19 mouse cellular contexts compared by ENCODE assay signal in genomic region chr1:72203204-72203603, GRCm38 (mm10). TPM values are rescaled to one million over a fixed set of nuclear protein-coding genes. Genes with fewer than 3 reads are reported as not detected.
DNase-seq lines count a peak whose midpoint lies in the region; ATAC-seq and TF ChIP-seq lines count a peak whose summit lies in the region.
"Had no signal": no experiment of that assay in that cellular context is flagged by ENCODE, and none has a peak within 500 bp of the region (broad histone marks: within the 10 kb centered on the region; RNA-seq: fewer than 3 reads in every experiment).

No protein-coding gene starts in this region.

- no peaks in the 10 kb centered on the region for H3K9me3 ChIP-seq in embryonic facial prominence, embryonic 15.5 days (replicated peaks)
- no peaks in the 10 kb centered on the region for H3K9me3 ChIP-seq in stomach, embryonic 16.5 days (replicated peaks; ENCODE audit: control insufficient read depth, low read length)
- H3K9me3 ChIP-seq in midbrain, embryonic 14.5 days (ENCODE audit: control insufficient read depth, low read length): no peaks in the 10 kb centered on the region
- H3K9me3 ChIP-seq in heart, embryonic 12.5 days (replicated peaks): no peaks in the 10 kb centered on the region
- H3K9me3 ChIP-seq: forebrain, embryonic 12.5 days; heart, embryonic 13.5 days; hindbrain, embryonic 15.5 days had no signal

- whole genome bisulfite sequencing in thymus, adult 2 months: 93% methylated on average over 9 of the region's 9 CpGs
- 62% methylated on average over 9 of the region's 9 CpGs for WGBS in embryonic facial prominence, embryonic 15.5 days
- WGBS in stomach, embryonic 16.5 days: 79% methylated on average over 9 of the region's 9 CpGs
- 91% methylated on average over 9 of the region's 9 CpGs for WGBS in midbrain, embryonic 14.5 days
- WGBS in heart, embryonic 12.5 days: 83% methylated on average over 9 of the region's 9 CpGs

- no peak for TF ChIP-seq CTCF in thymus, adult 2 months (IDR thresholded peaks at IDR 0.05; ENCODE audit: borderline replicate concordance, control insufficient read depth, extremely low read depth, insufficient read depth, low read length, poor library complexity)

- 0 out of 2 replicates have a peak overlapping the region, but pooled peaks have one; percentile 10 for H3K4me2 ChIP-seq in embryonic facial prominence, embryonic 15.5 days (replicated peaks)
- peak overlapping the region; percentile 20; the same call in 1 of the 2 replicates for H3K4me2 ChIP-seq in stomach, embryonic 16.5 days (ENCODE audit: low read depth, low read length)
- no peak overlapping the region for H3K4me2 ChIP-seq in midbrain, embryonic 14.5 days (ENCODE audit: low read length)
- no peak overlapping the region for H3K4me2 ChIP-seq in heart, embryonic 12.5 days
- H3K4me2 ChIP-seq: forebrain, embryonic 12.5 days; heart, embryonic 13.5 days; hindbrain, embryonic 15.5 days had no signal

- no peak overlapping the region for H3K4me3 ChIP-seq in thymus, adult 2 months (ENCODE audit: control insufficient read depth, insufficient read depth, low read length)
- H3K4me3 ChIP-seq in embryonic facial prominence, embryonic 15.5 days (replicated peaks): no peak overlapping the region
- H3K4me3 ChIP-seq in stomach, embryonic 16.5 days (replicated peaks; ENCODE audit: low read length): no peak overlapping the region
- H3K4me3 ChIP-seq in midbrain, embryonic 14.5 days (replicated peaks; ENCODE audit: low read depth, low read length): no peak overlapping the region
- H3K4me3 ChIP-seq in heart, embryonic 12.5 days: no peak overlapping the region
- H3K4me3 ChIP-seq: forebrain, embryonic 12.5 days; heart, adult 2 months; heart, embryonic 13.5 days; hindbrain, embryonic 15.5 days had no signal

- no peak for TF ChIP-seq POLR2A in thymus, adult 2 months (IDR thresholded peaks at IDR 0.05; ENCODE audit: control insufficient read depth, extremely low read depth, insufficient read depth, low read length, poor library complexity)

- H3K27ac ChIP-seq in thymus, adult 2 months (ENCODE audit: control insufficient read depth, insufficient read depth, low read length): peak overlapping the region; percentile 42; the same call in 1 of the 2 replicates
- H3K27ac ChIP-seq in embryonic facial prominence, embryonic 15.5 days (replicated peaks): no peak overlapping the region
- H3K27ac ChIP-seq in stomach, embryonic 16.5 days (ENCODE audit: low read length): peak overlapping the region; percentile 72
- H3K27ac ChIP-seq in midbrain, embryonic 14.5 days (replicated peaks; ENCODE audit: low read depth, low read length): no peak overlapping the region
- no peak overlapping the region for H3K27ac ChIP-seq in heart, embryonic 12.5 days (ENCODE audit: poor library complexity, severe bottlenecking)
- H3K27ac ChIP-seq: forebrain, embryonic 12.5 days; heart, adult 2 months; heart, embryonic 13.5 days; hindbrain, embryonic 15.5 days had no signal

- H3K27me3 ChIP-seq in thymus, adult 2 months (ENCODE audit: control insufficient read depth, insufficient read depth, low read length): no peaks in the 10 kb centered on the region
- no peaks in the 10 kb centered on the region for H3K27me3 ChIP-seq in embryonic facial prominence, embryonic 15.5 days
- no peaks in the 10 kb centered on the region for H3K27me3 ChIP-seq in stomach, embryonic 16.5 days (ENCODE audit: control insufficient read depth, insufficient read depth, low read length)
- no peaks in the 10 kb centered on the region for H3K27me3 ChIP-seq in midbrain, embryonic 14.5 days (ENCODE audit: control insufficient read depth, insufficient read depth, low read length)
- no peaks in the 10 kb centered on the region for H3K27me3 ChIP-seq in heart, embryonic 12.5 days (replicated peaks)
- H3K27me3 ChIP-seq: forebrain, embryonic 12.5 days; heart, embryonic 13.5 days; hindbrain, embryonic 15.5 days; Patski had no signal

- no peak overlapping the region for H3K9ac ChIP-seq in embryonic facial prominence, embryonic 15.5 days
- no peak overlapping the region; the same call in 1 of the 2 replicates for H3K9ac ChIP-seq in stomach, embryonic 16.5 days (ENCODE audit: low read length)
- no peak overlapping the region for H3K9ac ChIP-seq in midbrain, embryonic 14.5 days (replicated peaks; ENCODE audit: low read length)
- no peak overlapping the region for H3K9ac ChIP-seq in heart, embryonic 12.5 days
- H3K9ac ChIP-seq: forebrain, embryonic 12.5 days; heart, embryonic 13.5 days; hindbrain, embryonic 15.5 days had no signal

- no peaks in the 10 kb centered on the region for H3K4me1 ChIP-seq in thymus, adult 2 months (replicated peaks; ENCODE audit: control insufficient read depth, insufficient read depth, low read length)
- peaks cover 8% of the 10 kb centered on the region; the same call in 1 of the 2 replicates for H3K4me1 ChIP-seq in embryonic facial prominence, embryonic 15.5 days
- H3K4me1 ChIP-seq in stomach, embryonic 16.5 days (ENCODE audit: control insufficient read depth, insufficient read depth, low read length): peaks cover 4% of the 10 kb centered on the region; the same call in 1 of the 2 replicates
- peaks cover 5% of the 10 kb centered on the region; the same call in 1 of the 2 replicates for H3K4me1 ChIP-seq in midbrain, embryonic 14.5 days (ENCODE audit: control insufficient read depth, insufficient read depth, low read length)
- 0 out of 2 replicates have a peak, but pooled peaks cover 8% of the 10 kb centered on the region for H3K4me1 ChIP-seq in heart, embryonic 12.5 days (replicated peaks)

- ATAC-seq in embryonic facial prominence, embryonic 15.5 days (ENCODE audit: insufficient number of reproducible peaks, low FRiP score, low TSS enrichment, low read depth): no peak
- ATAC-seq in stomach, embryonic 16.5 days (ENCODE audit: insufficient read depth, low FRiP score): no peak
- ATAC-seq in midbrain, embryonic 14.5 days (ENCODE audit: low FRiP score, low TSS enrichment): no peak
- no peak for ATAC-seq in heart, embryonic 12.5 days (ENCODE audit: insufficient number of reproducible peaks, low FRiP score)
- ATAC-seq: activated CD4-positive, CD25-positive, alpha-beta regulatory T cell, adult 4 months; CD4-positive, CD25-positive, alpha-beta regulatory T cell, adult 4 months; Patski had no signal

- DNase-seq in thymus, adult 2 months: no peak
- DNase-seq in thymus, postnatal 0 days (ENCODE audit: low spot score): no peak
- no peak for DNase-seq in midbrain, embryonic 14.5 days
- DNase-seq: adrenal gland, postnatal 14 days; cerebellum, adult 18-20 months; cerebellum, adult 9-11 months; cerebellum, postnatal 36 days; heart, adult 2 months; heart, postnatal 36 days; kidney, adult 11 months had no signal

- H3K36me3 ChIP-seq in thymus, adult 2 months (ENCODE audit: control insufficient read depth, insufficient read depth, low read length): no peaks in the 10 kb centered on the region
- H3K36me3 ChIP-seq in embryonic facial prominence, embryonic 15.5 days: no peaks in the 10 kb centered on the region
- H3K36me3 ChIP-seq in stomach, embryonic 16.5 days (ENCODE audit: control insufficient read depth, insufficient read depth, low read length): no peaks in the 10 kb centered on the region
- no peaks in the 10 kb centered on the region for H3K36me3 ChIP-seq in midbrain, embryonic 14.5 days (ENCODE audit: control insufficient read depth, insufficient read depth, low read length)
- H3K36me3 ChIP-seq in heart, embryonic 12.5 days: no peaks in the 10 kb centered on the region
- H3K36me3 ChIP-seq: forebrain, embryonic 12.5 days; heart, embryonic 13.5 days; hindbrain, embryonic 15.5 days had no signal

RNA-seq across cellular contexts. Expression of gene Mreg, which starts 8.9 kb away (rescaled TPM):
- polyA plus RNA-seq in thymus, adult 2 months (2012; rRNA removed): 20.6 and 28.0 TPM in 2 replicates
- 74.9 and 80.1 TPM in 2 replicates for polyA plus RNA-seq in thymus, postnatal 0 days (2015; fragmentation: Nextera tagmentation; extraction: Ambion mirVana)
- polyA plus RNA-seq in embryonic facial prominence, embryonic 15.5 days (2015; fragmentation: Nextera tagmentation; extraction: Ambion mirVana): 9.8 and 10.4 TPM in 2 replicates
- polyA plus RNA-seq in stomach, embryonic 16.5 days (2015; fragmentation: Nextera tagmentation; extraction: Ambion mirVana): 12.4 and 14.4 TPM in 2 replicates
- 1.9 and 2.3 TPM in 2 replicates for polyA plus RNA-seq in midbrain, embryonic 14.5 days (2014; fragmentation: Nextera tagmentation; extraction: Ambion mirVana)
- polyA plus RNA-seq in heart, embryonic 12.5 days (2016; fragmentation: Nextera tagmentation; extraction: Ambion mirVana): 5.1 and 5.8 TPM in 2 replicates

Comparison
In these comparisons a context has a peak if more than half of its experiments do, and no peak if none do; other contexts are left out.
1. H3K27ac ChIP-seq: peak in thymus, adult 2 months (single experiment) and stomach, embryonic 16.5 days (single experiment); none in embryonic facial prominence, embryonic 15.5 days (single experiment), midbrain, embryonic 14.5 days (single experiment) and heart, embryonic 12.5 days (single experiment).
2. H3K4me2 ChIP-seq: peak in embryonic facial prominence, embryonic 15.5 days (single experiment) and stomach, embryonic 16.5 days (single experiment); none in midbrain, embryonic 14.5 days (single experiment) and heart, embryonic 12.5 days (single experiment).